Mouse (Mus musculus) bone marrow, adult 2 months (tissue): ENCODE results near the gene Odf3b. TPM values are rescaled to one million over a fixed set of nuclear protein-coding genes. Genes with fewer than 3 reads are reported as not detected.
A peak's percentile ranks its signal among the peaks of the same experiment; 100 is the strongest.

Experiments used
- H3K27ac ChIP-seq: fragments of 200-500 bp; 2 replicates; pipeline ENCODE4 v1.5.1; 2012; ENCODE audit warnings: low read depth, mild to moderate bottlenecking, control low read depth, inconsistent platforms, low read length; ENCODE audit not compliant: control insufficient read depth, poor library complexity, insufficient read depth
- H3K4me1 ChIP-seq: fragments of 200-500 bp; 2 replicates; pipeline ENCODE4 v1.6.1; 2011; ENCODE audit warnings: low read length; ENCODE audit not compliant: control insufficient read depth, insufficient read depth
- H3K4me3 ChIP-seq: fragments of 200-500 bp; replicated peaks from 2 replicates; pipeline ENCODE3; 2011; ENCODE audit warnings: mild to moderate bottlenecking, low read depth, low read length, control low read depth; ENCODE audit not compliant: control insufficient read depth
- CTCF ChIP-seq: fragments of 200-500 bp; IDR thresholded peaks from 2 replicates; pipeline ENCODE4 v1.5.1; 2011; ENCODE audit warnings: low read length, control low read depth; ENCODE audit not compliant: control insufficient read depth, insufficient read depth
- POLR2A ChIP-seq: fragments of 200-500 bp; IDR thresholded peaks from 2 replicates; pipeline ENCODE4 v1.6.1; 2011; ENCODE audit warnings: low read depth, mild to moderate bottlenecking, control low read depth, low read length, borderline replicate concordance; ENCODE audit not compliant: control insufficient read depth
- WGBS: fragments of 180-500 bp; shearing (Covaris S2); methylation state at CpG from one replicate; pipeline ENCODE4 v1.1.7; 2018; 5-methylcytosine and 5-hydroxymethylcytosine counted together
- polyA plus RNA-seq: library from polyadenylated mRNA; stranded (reverse); fragments of >200 nt; gene quantifications from 2 replicates; pipeline ENCODE4 v1.2.4, GENCODE M21; 2011; ENCODE audit warnings: low replicate concordance; ENCODE audit not compliant: missing spikeins, insufficient read depth, insufficient read length

Odf3b gene
- polyA plus RNA-seq = 1.7 and 4.9 TPM in 2 replicates

GRCm38 (mm10) chr15:89378831-89379401, at the start of gene Odf3b:
TSS of gene Odf3b (minus strand) at chr15:89379282.
- under 1% methylated on average over 33 of the region's 33 CpGs for WGBS
- H3K27ac ChIP-seq = no peak within 1 kb of the TSS
- TF ChIP-seq POLR2A (no peak), CTCF (no peak)
- peak within 1 kb of the TSS; percentile 2 for H3K4me3 ChIP-seq
- no peaks in the 10 kb centered on the region for H3K4me1 ChIP-seq

DNA sequence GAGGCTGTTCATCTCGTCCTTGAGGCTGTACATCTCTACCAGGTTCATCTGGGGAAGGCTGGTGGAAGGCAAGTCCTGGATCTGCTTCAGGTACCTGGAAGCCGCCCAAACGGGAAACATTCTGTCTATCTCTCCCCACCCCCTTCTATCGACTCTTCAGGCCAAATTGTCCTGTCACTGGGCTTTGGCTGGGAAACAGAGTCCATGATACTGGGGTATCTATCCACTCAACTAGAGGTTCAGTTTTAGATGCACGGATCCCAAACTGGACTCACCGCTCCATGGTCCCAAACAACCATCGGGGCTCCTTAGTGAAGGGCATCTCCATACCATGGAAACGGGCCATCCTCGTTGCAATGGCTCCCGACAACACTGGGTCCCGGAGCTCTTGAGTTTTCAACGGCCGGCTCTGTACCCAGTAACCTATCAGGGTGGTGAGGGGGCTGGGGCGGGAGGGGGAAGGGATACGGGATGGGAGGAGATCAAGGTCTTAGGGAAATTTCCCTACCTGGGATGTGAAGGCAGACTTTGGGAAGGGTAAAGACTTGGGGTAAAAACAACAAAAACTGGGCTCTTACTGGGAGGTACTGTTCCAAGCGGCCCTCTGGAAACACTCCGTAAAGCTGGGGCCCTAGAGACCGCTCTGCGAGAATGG, 49.2 kb upstream of the Odf3b start:
- TF ChIP-seq POLR2A = no peak
- no peak for TF ChIP-seq CTCF
- Histone ChIP-seq H3K27ac (no peak overlapping the region), H3K4me1 (peaks cover 1% of the 10 kb centered on the region; the same call in 1 of the 2 replicates), H3K4me3 (no peak overlapping the region)
- WGBS = 93% methylated on average over 19 of the region's 19 CpGs

DNA sequence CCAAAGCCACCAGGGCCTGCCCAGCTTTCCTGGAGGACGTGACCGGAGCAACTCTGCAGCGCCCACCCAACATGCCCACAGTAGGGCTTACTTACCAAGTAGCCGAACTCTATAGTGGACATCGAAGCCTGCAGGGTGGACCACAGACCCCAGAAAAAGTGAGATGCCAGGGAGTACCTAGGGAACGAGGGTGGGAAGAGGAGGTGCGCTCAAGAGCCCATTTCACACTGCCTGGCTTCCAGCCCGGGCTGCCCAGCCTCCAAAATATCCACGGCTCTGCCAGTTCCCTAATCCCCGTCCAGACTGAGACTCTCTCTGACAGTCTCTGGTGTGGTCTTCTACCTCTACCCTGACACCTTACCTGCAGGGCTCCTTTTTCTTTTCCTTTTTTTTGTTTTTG, 47.6 kb upstream of the Odf3b start:
- TF ChIP-seq CTCF (no peak), POLR2A (no peak)
- H3K4me3 ChIP-seq = no peak overlapping the region
- no peak overlapping the region for H3K27ac ChIP-seq
- peaks cover 1% of the 10 kb centered on the region; the same call in 1 of the 2 replicates for H3K4me1 ChIP-seq
- 89% methylated on average over 10 of the region's 10 CpGs for WGBS

GRCm38 (mm10) chr15:89425711-89426121, 46.6 kb upstream of the Odf3b start, which contains the start of gene Cpt1b:
TSS of gene Cpt1b (minus strand) at chr15:89425863.
- Histone ChIP-seq H3K4me1 (peaks cover 1% of the 10 kb centered on the region; the same call in 1 of the 2 replicates), H3K4me3 (no peak within 1 kb of the TSS), H3K27ac (no peak within 1 kb of the TSS)
- no peak for TF ChIP-seq CTCF
- TF ChIP-seq POLR2A = no peak
- WGBS = 85% methylated on average over 6 of the region's 6 CpGs

DNA sequence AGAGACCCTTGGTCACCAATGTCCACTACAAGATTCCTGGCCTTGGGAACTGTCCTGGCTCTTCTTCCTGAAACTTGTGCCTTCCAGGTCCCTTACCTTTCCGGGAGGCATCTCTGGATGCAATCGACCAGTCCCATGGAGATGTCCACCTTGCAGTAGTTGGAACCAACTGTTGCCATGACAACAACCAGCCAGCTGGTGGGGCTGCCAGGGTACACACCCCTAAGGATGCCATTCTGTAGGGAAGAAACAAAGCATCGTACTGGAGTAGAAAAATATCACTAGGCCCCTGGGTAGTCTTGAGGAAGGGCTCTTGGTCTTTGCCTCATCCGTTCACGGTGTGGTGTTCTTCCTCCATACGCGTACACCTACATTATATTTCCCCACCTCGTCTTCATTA, 45.5 kb upstream of the Odf3b start:
- H3K4me3 ChIP-seq = no peak overlapping the region
- TF ChIP-seq CTCF = no peak
- no peak for TF ChIP-seq POLR2A
- 90% methylated on average over 8 of the region's 8 CpGs for WGBS

GRCm38 (mm10) chr15:89421938-89422337, 42.9 kb upstream of the Odf3b start:
- WGBS = 92% methylated on average over 9 of the region's 9 CpGs
- TF ChIP-seq POLR2A = no peak
- no peak for TF ChIP-seq CTCF

More for the DNA sequence above, 45.5 kb upstream of the Odf3b start:
- Histone ChIP-seq H3K4me1 (no peaks in the 10 kb centered on the region), H3K27ac (no peak overlapping the region)

DNA sequence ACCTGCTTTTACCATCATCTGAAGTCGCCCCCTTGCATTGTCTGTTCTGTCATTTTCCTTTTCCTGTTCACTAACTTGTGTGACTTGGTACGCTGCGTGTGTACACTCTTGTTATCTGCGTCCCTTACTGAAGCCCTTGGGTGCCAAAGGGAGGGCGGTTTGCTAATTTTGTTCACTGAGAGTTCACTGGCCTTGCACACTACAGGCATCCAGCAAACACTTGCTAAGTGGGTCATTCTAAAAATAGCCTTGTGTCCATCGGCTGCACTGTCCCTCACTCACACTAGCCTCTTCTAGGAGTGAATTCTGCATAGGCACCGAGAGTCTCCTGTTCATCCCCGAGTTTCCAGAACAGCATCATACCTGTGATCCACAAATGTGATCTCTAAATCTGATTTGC, 36.2 kb upstream of the Odf3b start:
- WGBS = 82% methylated on average over 8 of the region's 8 CpGs
- H3K4me1 ChIP-seq = no peaks in the 10 kb centered on the region
- H3K27ac ChIP-seq = no peak overlapping the region
- TF ChIP-seq POLR2A (no peak), CTCF (no peak)
- no peak overlapping the region for H3K4me3 ChIP-seq

More at GRCm38 (mm10) chr15:89421938-89422337, 42.9 kb upstream of the Odf3b start:
- Histone ChIP-seq H3K4me1 (no peaks in the 10 kb centered on the region), H3K4me3 (no peak overlapping the region), H3K27ac (no peak overlapping the region)

DNA sequence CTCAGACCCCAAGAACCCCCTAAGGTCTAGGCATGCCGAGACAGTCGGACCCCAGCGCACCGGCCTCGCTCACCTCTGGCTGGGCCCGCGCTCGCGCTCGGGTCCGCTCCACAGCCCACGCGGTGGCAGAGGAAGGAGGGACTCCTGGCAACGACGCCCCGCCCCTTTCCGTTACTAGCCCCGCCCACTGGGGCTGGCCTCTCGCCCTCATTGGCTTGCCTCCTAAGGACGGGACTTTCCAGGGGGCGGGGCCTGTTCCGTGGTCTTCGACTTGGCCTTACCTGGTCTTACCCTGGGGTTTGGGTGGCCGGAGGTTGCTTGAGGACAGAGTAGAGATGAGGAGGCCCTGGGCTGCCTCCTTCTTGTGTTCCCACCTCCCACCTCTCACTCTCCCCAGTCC, 31.0 kb upstream of the Odf3b start, which contains the start of gene Syce3:
Gene Syce3 (minus strand): TSS at position 386 of the 400 bp plus-strand sequence.
- Histone ChIP-seq H3K27ac (no peak within 1 kb of the TSS), H3K4me1 (no peaks in the 10 kb centered on the region), H3K4me3 (no peak within 1 kb of the TSS)
- WGBS = 85% methylated on average over 24 of the region's 24 CpGs
- TF ChIP-seq CTCF = no peak
- TF ChIP-seq POLR2A = no peak

GRCm38 (mm10) chr15:89406691-89407090, 27.6 kb upstream of the Odf3b start:
- H3K4me3 ChIP-seq = no peak overlapping the region
- H3K27ac ChIP-seq = no peak overlapping the region
- no peaks in the 10 kb centered on the region for H3K4me1 ChIP-seq
- TF ChIP-seq POLR2A (no peak), CTCF (no peak)
